Mouse (Mus musculus) kidney, embryonic 14.5 days (tissue): ENCODE data around the gene Spock1. TPM values are rescaled to one million over a fixed set of nuclear protein-coding genes. Genes with fewer than 3 reads are reported as not detected.

Experiments
- ATAC-seq: fragments of 200-750 bp; cut with Nextera tagmentation; 2 replicates; pipeline ENCODE4 v1.8.0; 2017; ENCODE audit warnings: moderate number of reproducible peaks, mild to moderate bottlenecking, moderate TSS enrichment, moderate library complexity; ENCODE audit not compliant: low FRiP score, low TSS enrichment
- H3K27ac ChIP-seq: fragments of 300-500 bp; sonication (generic); 2 replicates; pipeline ENCODE4 v1.5.1; 2014; ENCODE audit warnings: low read depth, mild to moderate bottlenecking, low read length, moderate library complexity, mixed read lengths
- H3K27me3 ChIP-seq: fragments of 300-500 bp; sonication (generic); 2 replicates; pipeline ENCODE4 v1.6.1; 2014; ENCODE audit warnings: mild to moderate bottlenecking, low read length; ENCODE audit not compliant: control insufficient read depth, insufficient read depth
- H3K36me3 ChIP-seq: fragments of 300-500 bp; sonication (generic); 2 replicates; pipeline ENCODE4 v1.6.1; 2014; ENCODE audit warnings: low read length, mixed read lengths; ENCODE audit not compliant: control insufficient read depth, insufficient read depth
- H3K4me1 ChIP-seq: fragments of 300-500 bp; sonication (generic); 2 replicates; pipeline ENCODE4 v1.6.1; 2014; ENCODE audit warnings: low read length, mixed read lengths; ENCODE audit not compliant: control insufficient read depth, insufficient read depth
- H3K4me2 ChIP-seq: fragments of 300-500 bp; sonication (generic); replicated peaks from 2 replicates; pipeline ENCODE4 v1.6.1; 2014; ENCODE audit warnings: low read depth, mild to moderate bottlenecking, low read length
- H3K4me3 ChIP-seq: fragments of 300-500 bp; sonication (generic); 2 replicates; pipeline ENCODE4 v1.5.1; 2014; ENCODE audit warnings: mild to moderate bottlenecking, low read length
- H3K9ac ChIP-seq: fragments of 300-500 bp; sonication (generic); 2 replicates; pipeline ENCODE4 v1.6.1; 2014; ENCODE audit warnings: low read depth, mild to moderate bottlenecking, low read length, moderate library complexity
- H3K9me3 ChIP-seq: fragments of 300-500 bp; sonication (generic); 2 replicates; pipeline ENCODE4 v1.6.1; 2016; ENCODE audit warnings: low read length; ENCODE audit not compliant: control insufficient read depth
- WGBS: fragments of 180-500 bp; shearing (Covaris S2); extraction: QIAGEN DNeasy Blood & Tissue Kit; methylation state at CpG from one replicate; pipeline ENCODE4 v1.1.7; 2014; 5-methylcytosine and 5-hydroxymethylcytosine counted together
- polyA plus RNA-seq: library from polyadenylated mRNA; unstranded; fragments of >200 nt; fragmentation: Nextera tagmentation; extraction: Ambion mirVana; gene quantifications from 2 replicates; pipeline ENCODE4 v1.2.1, GENCODE M21; 2014

The Spock1 gene
- polyA plus RNA-seq, 1 experiment from 2014 or later = 0.50 TPM

GRCm38 (mm10) chr13:57588558-57589273 lies 319.4 kb downstream of the Spock1 start:
- no peak for ATAC-seq
- 40% methylated on average over 10 of the region's 10 CpGs for WGBS
- no peaks in the 10 kb centered on the region for H3K36me3 ChIP-seq

GRCm38 (mm10) chr13:57585131-57585530 lies 323.0 kb downstream of the Spock1 start:
- WGBS = 60% methylated on average over 3 of the region's 3 CpGs
- no peak overlapping the region for H3K9ac ChIP-seq
- no peaks in the 10 kb centered on the region for H3K9me3 ChIP-seq
- no peaks in the 10 kb centered on the region for H3K27me3 ChIP-seq
- no peak overlapping the region for H3K27ac ChIP-seq
- no peaks in the 10 kb centered on the region for H3K36me3 ChIP-seq
- no peak for ATAC-seq
- H3K4me1 ChIP-seq = no peaks in the 10 kb centered on the region
- no peak overlapping the region for H3K4me2 ChIP-seq
- H3K4me3 ChIP-seq = no peak overlapping the region

More at GRCm38 (mm10) chr13:57588558-57589273, 319.4 kb downstream of the Spock1 start:
- H3K27ac ChIP-seq = no peak overlapping the region
- H3K9ac ChIP-seq = no peak overlapping the region
- no peak overlapping the region for H3K4me3 ChIP-seq
- H3K4me2 ChIP-seq = no peak overlapping the region
- no peaks in the 10 kb centered on the region for H3K9me3 ChIP-seq
- H3K4me1 ChIP-seq = no peaks in the 10 kb centered on the region
- H3K27me3 ChIP-seq = no peaks in the 10 kb centered on the region

GRCm38 (mm10) chr13:57582314-57582976 lies 325.7 kb downstream of the Spock1 start:
- Histone ChIP-seq H3K27ac (no peak overlapping the region), H3K27me3 (no peaks in the 10 kb centered on the region), H3K36me3 (no peaks in the 10 kb centered on the region), H3K9me3 (no peaks in the 10 kb centered on the region), H3K9ac (no peak overlapping the region), H3K4me1 (no peaks in the 10 kb centered on the region), H3K4me3 (no peak overlapping the region), H3K4me2 (no peak overlapping the region)
- ATAC-seq = no peak
- WGBS = 85% methylated on average over 12 of the region's 12 CpGs

- no peak overlapping the region for H3K9ac ChIP-seq
- H3K27me3 ChIP-seq = no peaks in the 10 kb centered on the region
- H3K27ac ChIP-seq = no peak overlapping the region
- H3K4me1 ChIP-seq = no peaks in the 10 kb centered on the region
- WGBS = 94% methylated on average over 5 of the region's 5 CpGs
- H3K36me3 ChIP-seq = no peaks in the 10 kb centered on the region
- no peak overlapping the region for H3K4me3 ChIP-seq
- no peak for ATAC-seq
- no peak overlapping the region for H3K4me2 ChIP-seq
- no peaks in the 10 kb centered on the region for H3K9me3 ChIP-seq
Measured at GRCm38 (mm10) chr13:57577541-57578244, 330.4 kb downstream of the Spock1 start.

GRCm38 (mm10) chr13:57573501-57573900 lies 334.6 kb downstream of the Spock1 start:
- no peak overlapping the region for H3K4me2 ChIP-seq
- WGBS = 53% methylated on average over 4 of the region's 4 CpGs
- H3K9ac ChIP-seq = no peak overlapping the region
- no peaks in the 10 kb centered on the region for H3K36me3 ChIP-seq
- ATAC-seq = no peak
- H3K9me3 ChIP-seq = no peaks in the 10 kb centered on the region
- no peaks in the 10 kb centered on the region for H3K27me3 ChIP-seq
- no peak overlapping the region for H3K27ac ChIP-seq
- no peaks in the 10 kb centered on the region for H3K4me1 ChIP-seq
- H3K4me3 ChIP-seq = no peak overlapping the region

GRCm38 (mm10) chr13:57568404-57568803 lies 339.7 kb downstream of the Spock1 start:
- Histone ChIP-seq H3K36me3 (no peaks in the 10 kb centered on the region), H3K27ac (no peak overlapping the region), H3K4me2 (no peak overlapping the region), H3K4me3 (no peak overlapping the region), H3K27me3 (no peaks in the 10 kb centered on the region), H3K9ac (no peak overlapping the region), H3K4me1 (no peaks in the 10 kb centered on the region), H3K9me3 (no peaks in the 10 kb centered on the region)
- 92% methylated on average over 8 of the region's 8 CpGs for WGBS
- ATAC-seq = no peak

GRCm38 (mm10) chr13:57555186-57555585 lies 352.9 kb downstream of the Spock1 start:
- ATAC-seq = no peak
- WGBS = 58% methylated on average over 4 of the region's 4 CpGs
- no peaks in the 10 kb centered on the region for H3K36me3 ChIP-seq

GRCm38 (mm10) chr13:57549743-57550142 lies 358.4 kb downstream of the Spock1 start:
- WGBS = 33% methylated on average over 5 of the region's 5 CpGs

More at GRCm38 (mm10) chr13:57555186-57555585, 352.9 kb downstream of the Spock1 start:
- Histone ChIP-seq H3K9ac (no peak overlapping the region), H3K4me2 (no peak overlapping the region), H3K4me3 (no peak overlapping the region), H3K27me3 (no peaks in the 10 kb centered on the region), H3K9me3 (no peaks in the 10 kb centered on the region), H3K4me1 (no peaks in the 10 kb centered on the region), H3K27ac (no peak overlapping the region)

More at GRCm38 (mm10) chr13:57549743-57550142, 358.4 kb downstream of the Spock1 start:
- Histone ChIP-seq H3K9me3 (no peaks in the 10 kb centered on the region), H3K4me1 (no peaks in the 10 kb centered on the region), H3K4me2 (no peak overlapping the region), H3K9ac (no peak overlapping the region), H3K4me3 (no peak overlapping the region), H3K27me3 (no peaks in the 10 kb centered on the region), H3K27ac (no peak overlapping the region), H3K36me3 (no peaks in the 10 kb centered on the region)
- no peak for ATAC-seq
